Mouse (Mus musculus) heart, adult 2 months (tissue): Measurements from ENCODE around the gene Gm3238. TPM values are rescaled to one million over a fixed set of nuclear protein-coding genes. Genes with fewer than 3 reads are reported as not detected.
"Not testable (repeated sequence)": the region's sequence is repeated elsewhere in the genome, so short reads cannot be mapped to it uniquely, and the experiment has no call there.

ENCODE experiments used
- DNase-seq, 2 experiments: peaks; one replicate each; pipeline ENCODE4 v3.0.0; 2021
- H3K27ac ChIP-seq: fragments of 200-600 bp; 2 replicates; pipeline ENCODE4 v1.8.1; 2022
- H3K27me3 ChIP-seq: fragments of 200-500 bp; 2 replicates; pipeline ENCODE4 v1.6.1; 2012; ENCODE audit warnings: mild to moderate bottlenecking, low read length, inconsistent platforms, mixed read lengths; ENCODE audit not compliant: control insufficient read depth, insufficient read depth
- H3K36me3 ChIP-seq: fragments of 200-500 bp; 2 replicates; pipeline ENCODE4 v1.6.1; 2012; ENCODE audit warnings: low read length, inconsistent platforms; ENCODE audit not compliant: control insufficient read depth, insufficient read depth
- H3K4me1 ChIP-seq: fragments of 200-500 bp; 2 replicates; pipeline ENCODE4 v1.6.1; 2011; ENCODE audit warnings: low read length; ENCODE audit not compliant: control insufficient read depth, insufficient read depth
- H3K4me3 ChIP-seq: fragments of 200-600 bp; 2 replicates; pipeline ENCODE4 v1.8.1; 2022
- H3K79me2 ChIP-seq: fragments of 200-500 bp; replicated peaks from 2 replicates; pipeline ENCODE4 v1.6.1; 2012; ENCODE audit warnings: mild to moderate bottlenecking, inconsistent platforms, low read length, moderate library complexity, mixed read lengths; ENCODE audit not compliant: control insufficient read depth, insufficient read depth
- H3K9ac ChIP-seq: fragments of 200-500 bp; 2 replicates; pipeline ENCODE4 v1.6.1; 2012; ENCODE audit warnings: low read depth, mild to moderate bottlenecking, control low read depth, inconsistent platforms, low read length, mixed read lengths
- CTCF ChIP-seq: fragments of 200-600 bp; IDR thresholded peaks from 2 replicates; pipeline ENCODE4 v1.8.1; 2022; ENCODE audit warnings: antibody characterized with exemption, mild to moderate bottlenecking, moderate library complexity
- EP300 ChIP-seq: fragments of 200-500 bp; IDR thresholded peaks from 2 replicates; pipeline ENCODE4 v1.6.1; 2011; ENCODE audit warnings: low read depth, low read length, control low read depth; ENCODE audit not compliant: insufficient read depth
- POLR2A ChIP-seq: fragments of 200-500 bp; IDR thresholded peaks from 2 replicates; pipeline ENCODE4 v1.6.1; 2011; ENCODE audit warnings: mild to moderate bottlenecking, low read depth, low read length, control low read depth; ENCODE audit not compliant: insufficient read depth
- WGBS: fragments of 180-500 bp; shearing (Covaris S2); methylation state at CpG from one replicate; pipeline ENCODE4 v1.1.7; 2018; 5-methylcytosine and 5-hydroxymethylcytosine counted together
- intact Hi-C: fragments of 180-260 bp; cut with DNase I; formaldehyde crosslinking; loops from one replicate; pipeline ENCODE4 v1.15.1; 2025
- polyA plus RNA-seq: library from polyadenylated mRNA; depleted of rRNA; stranded (reverse); fragments of >200 nt; gene quantifications from 2 replicates; pipeline ENCODE4 v1.2.3, GENCODE M21; 2012
- total RNA-seq, 2 experiments: library from RNA; stranded (reverse); gene quantifications; 2 replicates each; pipeline ENCODE4 v1.2.3; 2021

Gene Gm3238
- total and polyA plus RNA-seq, 3 experiments, result not detected

DNA sequence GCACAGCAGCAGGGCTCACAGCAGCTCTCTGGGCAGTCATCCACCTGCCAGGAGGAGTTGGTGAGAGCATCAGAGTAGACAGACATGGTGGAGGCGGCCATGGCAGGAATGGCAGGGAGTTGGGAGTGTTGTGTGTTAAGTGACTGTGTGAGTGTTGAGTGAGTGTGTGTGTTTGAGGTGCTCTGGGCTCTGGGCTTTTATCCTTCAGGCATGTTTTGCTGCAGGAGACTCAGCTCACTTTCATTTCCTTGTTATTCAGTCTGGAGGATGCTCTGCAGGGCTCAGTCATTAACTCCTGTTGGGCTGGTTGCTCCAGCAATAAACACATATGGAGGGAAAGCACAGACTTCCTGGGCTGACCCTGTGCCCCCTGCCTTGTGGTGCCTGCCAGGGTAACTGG, 11.3 kb upstream of the Gm3238 start, which contains the start of gene Gm3250:
Gene Gm3250 (minus strand): TSS at position 101 of the 400 bp plus-strand sequence.
- H3K4me3 ChIP-seq, H3K27me3 ChIP-seq, DNase-seq, H3K9ac ChIP-seq, H3K4me1 ChIP-seq, H3K79me2 ChIP-seq, H3K27ac ChIP-seq, intact Hi-C loops, H3K36me3 ChIP-seq: not testable (repeated sequence)
- 57% methylated on average over 1 of the region's 1 CpGs for WGBS

DNA sequence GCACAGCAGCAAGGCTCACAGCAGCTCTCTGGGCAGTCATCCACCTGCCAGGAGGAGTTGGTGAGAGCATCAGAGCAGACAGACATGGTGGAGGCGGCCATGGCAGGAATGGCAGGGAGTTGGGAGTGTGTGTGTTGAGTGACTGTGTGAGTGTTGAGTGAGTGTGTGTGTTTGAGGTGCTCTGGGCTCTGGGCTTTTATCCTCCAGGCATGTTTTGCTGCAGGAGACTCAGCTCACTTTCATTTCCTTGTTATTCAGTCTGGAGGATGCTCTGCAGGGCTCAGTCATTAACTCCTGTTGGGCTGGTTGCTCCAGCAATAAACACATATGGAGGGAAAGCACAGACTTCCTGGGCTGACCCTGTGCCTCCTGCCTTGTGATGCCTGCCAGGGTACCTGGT, 5.7 kb upstream of the Gm3238 start, which contains the start of gene Gm7138:
Gene Gm7138 (minus strand): TSS at position 101 of the 400 bp plus-strand sequence.
- H3K36me3 ChIP-seq, intact Hi-C loops, H3K9ac ChIP-seq, H3K27me3 ChIP-seq, DNase-seq, H3K4me3 ChIP-seq, H3K79me2 ChIP-seq, H3K27ac ChIP-seq, H3K4me1 ChIP-seq: not testable (repeated sequence)
- WGBS, result 67% methylated on average over 1 of the region's 1 CpGs

DNA sequence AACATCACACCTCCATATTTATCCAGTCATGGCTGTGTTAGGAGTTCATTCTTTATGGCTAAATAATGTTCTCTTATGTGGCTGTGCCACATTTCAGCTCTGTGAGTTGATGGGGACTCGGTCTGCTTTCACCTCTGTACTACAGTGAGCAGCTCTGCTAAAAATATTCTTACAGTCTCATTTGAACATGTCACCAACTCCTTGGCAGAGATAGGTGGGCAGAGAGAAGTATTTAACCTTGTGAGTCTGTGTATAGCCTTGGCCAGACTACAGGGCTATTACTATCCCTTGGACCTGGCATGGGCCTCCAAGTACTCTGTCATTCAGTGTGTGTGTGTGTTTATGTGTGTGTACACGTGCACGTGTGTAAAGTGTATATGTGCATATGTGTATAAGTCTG, 1.0 kb upstream of the Gm3238 start:
- H3K36me3 ChIP-seq, DNase-seq, H3K27ac ChIP-seq, H3K9ac ChIP-seq, H3K4me1 ChIP-seq, H3K27me3 ChIP-seq, H3K4me3 ChIP-seq, H3K79me2 ChIP-seq, intact Hi-C loops: not testable (repeated sequence)
- WGBS, result 67% methylated on average over 3 of the region's 3 CpGs

DNA sequence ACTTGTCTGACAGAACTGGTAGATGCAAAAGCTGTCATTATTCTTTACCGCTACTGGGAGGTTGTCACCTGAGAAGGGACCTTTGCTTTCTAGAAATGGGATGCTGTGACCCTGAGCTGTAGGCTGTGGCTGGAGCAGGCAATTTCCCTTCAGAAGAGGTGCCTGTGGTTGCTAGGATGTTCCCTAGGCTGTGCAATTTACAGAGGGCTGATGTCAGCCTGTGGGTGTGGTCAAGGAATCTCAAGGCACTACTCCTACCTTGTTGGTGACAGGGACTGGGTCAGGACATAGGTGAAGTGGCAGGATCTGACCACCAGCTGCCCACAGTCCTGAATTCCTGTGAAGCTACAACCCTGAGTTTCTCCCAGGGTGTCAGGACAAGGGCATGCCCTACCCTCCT, 1.4 kb downstream of the Gm3238 start:
- intact Hi-C loops, result no loop called here
- Histone ChIP-seq H3K27ac (no peak overlapping the region), H3K4me1 (no peaks in the 10 kb centered on the region), H3K36me3 (no peaks in the 10 kb centered on the region), H3K4me3 (no peak overlapping the region), H3K27me3 (no peaks in the 10 kb centered on the region), H3K9ac (no peak overlapping the region), H3K79me2 (no peaks in the 10 kb centered on the region)
- no peak for DNase-seq
- 86% methylated on average over 1 of the region's 1 CpGs for WGBS
- no peak for TF ChIP-seq CTCF

DNA sequence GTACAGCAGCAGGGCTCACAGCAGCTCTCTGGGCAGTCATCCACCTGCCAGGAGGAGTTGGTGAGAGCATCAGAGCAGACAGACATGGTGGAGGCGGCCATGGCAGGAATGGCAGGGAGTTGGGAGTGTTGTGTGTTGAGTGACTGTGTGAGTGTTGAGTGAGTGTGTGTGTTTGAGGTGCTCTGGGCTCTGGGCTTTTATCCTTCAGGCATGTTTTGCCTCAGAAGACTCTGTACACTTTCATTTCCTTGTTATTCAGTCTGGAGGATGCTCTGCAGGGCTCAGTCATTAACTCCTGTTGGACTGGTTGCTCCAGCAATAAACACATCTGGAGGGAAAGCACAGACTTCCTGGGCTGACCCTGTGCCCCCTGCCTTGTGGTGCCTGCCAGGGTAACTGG, 11.5 kb downstream of the Gm3238 start, which contains the start of gene Gm3233:
Gene Gm3233 (minus strand): TSS at position 101 of the 400 bp plus-strand sequence.
- H3K4me3 ChIP-seq, H3K9ac ChIP-seq, H3K4me1 ChIP-seq, DNase-seq, intact Hi-C loops, H3K79me2 ChIP-seq, H3K36me3 ChIP-seq, H3K27me3 ChIP-seq, H3K27ac ChIP-seq: not testable (repeated sequence)
- WGBS, result 67% methylated on average over 1 of the region's 1 CpGs

DNA sequence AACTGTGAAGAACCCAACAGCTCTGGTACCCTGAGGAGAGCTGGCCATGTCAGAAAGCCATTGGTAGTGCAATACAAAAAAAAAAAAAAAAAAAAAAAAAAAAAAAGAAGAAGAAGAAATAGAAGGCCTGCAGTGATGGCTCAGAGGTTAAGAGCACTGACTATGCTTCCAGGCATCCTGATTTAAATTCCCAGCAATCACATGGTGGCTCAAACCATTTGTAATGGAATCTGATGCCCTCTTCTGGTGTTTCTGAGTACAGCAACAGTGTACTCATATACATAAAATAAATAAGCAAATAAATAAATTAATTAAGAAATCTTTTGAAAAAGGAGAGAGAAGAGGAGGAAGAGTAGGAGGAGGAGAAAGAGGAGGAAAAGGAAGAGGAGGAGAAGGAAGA, 17.7 kb downstream of the Gm3238 start:
- Histone ChIP-seq H3K4me3 (no peak overlapping the region), H3K4me1 (no peaks in the 10 kb centered on the region), H3K27me3 (no peaks in the 10 kb centered on the region), H3K36me3 (no peaks in the 10 kb centered on the region), H3K79me2 (no peaks in the 10 kb centered on the region), H3K9ac (no peak overlapping the region), H3K27ac (no peak overlapping the region)
- intact Hi-C loops, result no loop called here
- DNase-seq, result no peak
- TF ChIP-seq EP300 (no peak), CTCF (peak; percentile 31), POLR2A (no peak)

DNA sequence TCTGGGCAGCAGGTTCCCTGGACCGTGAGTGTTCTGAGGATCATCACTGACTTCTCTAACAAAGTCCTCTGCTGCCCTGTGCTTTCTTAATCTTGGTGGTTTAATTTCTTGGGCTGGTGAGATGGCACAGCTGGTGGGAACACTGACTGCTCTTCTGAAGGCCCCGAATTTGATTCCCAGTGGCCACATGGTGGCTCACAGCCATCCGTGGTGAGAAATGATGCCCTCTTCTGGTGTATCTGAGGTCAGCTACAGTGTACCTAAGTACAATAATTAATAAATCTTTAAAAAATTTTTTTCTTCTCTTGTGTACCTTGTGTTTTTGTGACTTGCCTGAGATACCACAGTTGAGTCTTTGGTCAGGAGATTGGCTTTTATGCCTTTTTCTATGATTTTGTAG, 18.8 kb downstream of the Gm3238 start:
- intact Hi-C loops, H3K36me3 ChIP-seq, H3K9ac ChIP-seq, H3K4me1 ChIP-seq, H3K4me3 ChIP-seq, DNase-seq, H3K27ac ChIP-seq, H3K27me3 ChIP-seq, H3K79me2 ChIP-seq: not testable (repeated sequence)
- TF ChIP-seq CTCF, result 0 out of 2 replicates have a peak, but pooled peaks have one; percentile 12
- 53% methylated on average over 3 of the region's 3 CpGs for WGBS

DNA sequence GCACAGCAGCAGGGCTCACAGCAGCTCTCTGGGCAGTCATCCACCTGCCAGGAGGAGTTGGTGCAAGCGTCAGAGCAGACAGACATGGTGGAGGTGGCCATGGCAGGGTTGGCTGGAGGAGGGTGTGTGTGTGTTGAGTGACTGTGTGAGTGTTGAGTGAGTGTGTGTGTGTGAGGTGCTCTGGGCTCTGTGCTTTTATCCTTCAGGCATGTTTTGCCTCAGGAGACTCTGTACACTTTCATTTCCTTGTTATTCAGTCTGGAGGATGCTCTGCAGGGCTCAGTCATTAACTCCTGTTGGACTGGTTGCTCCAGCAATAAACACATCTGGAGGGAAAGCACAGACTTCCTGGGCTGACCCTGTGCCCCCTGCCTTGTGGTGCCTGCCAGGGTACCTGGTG, 19.9 kb downstream of the Gm3238 start, which contains the start of gene Gm9736:
Gene Gm9736 (minus strand): TSS at position 101 of the 400 bp plus-strand sequence.
- H3K4me3 ChIP-seq, H3K79me2 ChIP-seq, DNase-seq, intact Hi-C loops, H3K27me3 ChIP-seq, H3K36me3 ChIP-seq, H3K4me1 ChIP-seq, H3K27ac ChIP-seq, H3K9ac ChIP-seq: not testable (repeated sequence)
- WGBS, result 45% methylated on average over 1 of the region's 1 CpGs

DNA sequence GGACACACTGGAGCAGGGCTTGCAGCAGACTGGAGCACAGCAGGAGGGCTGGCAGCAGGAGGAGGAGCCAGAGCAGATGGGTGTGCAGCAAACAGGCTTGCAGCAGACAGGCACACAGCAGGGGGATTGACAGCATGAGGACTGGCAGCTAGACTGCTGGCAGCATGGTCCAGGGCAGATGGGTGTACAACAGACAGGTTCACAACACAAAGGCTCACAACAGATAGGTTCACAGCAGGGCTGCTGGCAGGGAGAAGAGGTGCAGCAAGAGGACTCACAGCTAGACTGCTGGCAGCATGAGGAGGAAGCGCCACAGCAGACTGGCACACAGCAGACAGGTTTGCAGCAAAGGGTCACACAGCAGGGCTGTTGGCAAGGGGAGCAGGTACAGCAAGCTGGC, 20.4 kb downstream of the Gm3238 start:
- H3K36me3 ChIP-seq, DNase-seq, H3K27me3 ChIP-seq, H3K9ac ChIP-seq, intact Hi-C loops, H3K4me3 ChIP-seq, H3K27ac ChIP-seq, H3K79me2 ChIP-seq, H3K4me1 ChIP-seq: not testable (repeated sequence)
- whole genome bisulfite sequencing, result 70% methylated on average over 1 of the region's 1 CpGs
